Comparison of ENCODE assay signal across 10 mouse cellular contexts in the genomic region with DNA sequence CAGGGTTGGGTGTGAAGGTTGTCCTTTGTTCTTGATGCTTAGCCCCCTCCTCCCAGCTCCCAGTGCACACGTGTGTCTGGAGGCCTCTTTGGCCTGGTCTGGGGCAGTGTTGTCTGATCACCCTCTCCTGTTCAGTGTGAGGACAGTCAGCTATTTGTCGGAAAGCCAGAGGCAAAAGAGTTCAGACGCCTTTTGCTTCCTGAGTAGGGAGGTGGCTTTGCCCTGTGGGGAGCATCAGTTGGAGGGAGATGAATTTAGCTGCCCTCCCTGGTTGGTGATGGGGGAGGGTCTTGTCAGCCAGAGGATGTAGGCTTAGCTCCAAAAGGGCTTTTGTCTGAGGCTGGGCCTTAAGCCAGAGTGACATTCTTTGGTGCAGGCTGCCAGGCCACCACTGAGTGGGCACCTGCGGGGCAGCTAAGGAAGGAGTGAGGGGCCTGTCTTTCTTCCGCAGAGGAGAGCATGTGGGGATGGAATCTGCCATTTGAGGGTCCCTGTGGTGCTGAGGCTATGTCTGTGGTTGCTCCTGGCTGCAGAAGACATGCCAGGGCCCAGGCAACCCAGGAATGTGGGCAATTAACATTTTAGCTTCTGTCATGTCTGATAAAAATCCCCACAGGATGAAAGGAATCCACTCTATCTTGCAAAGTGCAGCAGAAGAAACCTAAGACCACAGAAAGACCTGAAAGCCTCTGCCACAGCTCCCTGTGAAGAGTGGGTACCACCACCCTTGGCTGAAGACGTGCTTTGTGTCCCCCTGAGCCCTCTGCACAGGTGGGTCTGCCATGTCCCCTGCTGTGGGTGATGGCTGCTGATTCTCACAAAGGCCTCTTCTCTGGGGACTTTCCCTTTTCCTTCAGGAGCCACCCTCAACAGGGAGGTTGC.
DNase-seq lines count a peak whose midpoint lies in the region; ATAC-seq and TF ChIP-seq lines count a peak whose summit lies in the region.
"Had no signal": no experiment of that assay in that cellular context is flagged by ENCODE, and none has a peak within 500 bp of the region (broad histone marks: within the 10 kb centered on the region; RNA-seq: fewer than 3 reads in every experiment).

No protein-coding gene starts in this region.

- no peak overlapping the region for H3K4me3 ChIP-seq in cerebellum, adult 2 months (replicated peaks; ENCODE audit: insufficient read depth, low read depth, low read length)
- H3K4me3 ChIP-seq in heart, postnatal 0 days (ENCODE audit: low read depth, low read length) = no peak overlapping the region
- H3K4me3 ChIP-seq: liver, embryonic 15.5 days had no signal

- TF ChIP-seq EP300 in heart, postnatal 0 days (IDR thresholded peaks at IDR 0.05; ENCODE audit: low read depth) = no peak

- H3K27ac ChIP-seq in cerebellum, adult 2 months (ENCODE audit: insufficient read depth, low read length) = no peak overlapping the region
- H3K27ac ChIP-seq in heart, postnatal 0 days (ENCODE audit: low read depth) = peak overlapping the region; percentile 5; the same call in 1 of the 2 replicates
- H3K27ac ChIP-seq: liver, embryonic 15.5 days had no signal

- no peak overlapping the region for H3K4me2 ChIP-seq in heart, postnatal 0 days (ENCODE audit: low read depth, low read length)
- H3K4me2 ChIP-seq: liver, embryonic 15.5 days had no signal

- H3K9me3 ChIP-seq in heart, postnatal 0 days (replicated peaks; ENCODE audit: control insufficient read depth, low read length) = no peaks in the 10 kb centered on the region
- H3K9me3 ChIP-seq: liver, embryonic 15.5 days had no signal

- DNase-seq in kidney, postnatal 10 days = peak; percentile 41
- no peak for DNase-seq in kidney, adult 18-20 months
- DNase-seq in cerebellum, adult 2 months = peak; percentile 74 to 77
- DNase-seq in heart, postnatal 0 days (ENCODE audit: low spot score) = peak; percentile 60
- peak; percentile 19 for DNase-seq in neural tube, embryonic 10.5 days (ENCODE audit: extremely low spot score, low spot score)
- DNase-seq in thymus, postnatal 25 days = no peak
- no peak for DNase-seq in gastrocnemius, postnatal 36 days
- no peak for DNase-seq in spleen, adult 18-20 months
- DNase-seq: gastrocnemius, postnatal 14 days had no signal

- no peaks in the 10 kb centered on the region for H3K27me3 ChIP-seq in cerebellum, adult 2 months (ENCODE audit: control insufficient read depth, insufficient read depth, low read length)
- no peaks in the 10 kb centered on the region for H3K27me3 ChIP-seq in heart, postnatal 0 days (ENCODE audit: control insufficient read depth, insufficient read depth, low read length)
- H3K27me3 ChIP-seq: liver, embryonic 15.5 days had no signal

- peaks cover 20% of the 10 kb centered on the region for H3K4me1 ChIP-seq in cerebellum, adult 2 months (ENCODE audit: control insufficient read depth, insufficient read depth, low read length)
- H3K4me1 ChIP-seq in heart, postnatal 0 days (ENCODE audit: control insufficient read depth, insufficient read depth) = peaks cover 21% of the 10 kb centered on the region
- H3K4me1 ChIP-seq: liver, embryonic 15.5 days had no signal

- no peak for TF ChIP-seq POLR2A in cerebellum, adult 2 months (IDR thresholded peaks at IDR 0.05; ENCODE audit: borderline replicate concordance, insufficient read depth, low read length)

- intact Hi-C loops in gastrocnemius, postnatal 36 days (cut with DNase I) = no loop called here

- no peak overlapping the region for H3K9ac ChIP-seq in heart, postnatal 0 days (replicated peaks; ENCODE audit: low read depth, low read length)
- H3K9ac ChIP-seq: liver, embryonic 15.5 days had no signal

- WGBS in cerebellum, adult 2 months = 10% methylated on average over 6 of the region's 6 CpGs
- whole genome bisulfite sequencing in heart, postnatal 0 days = 30% methylated on average over 6 of the region's 6 CpGs

- TF ChIP-seq CTCF in cerebellum, adult 2 months (IDR thresholded peaks at IDR 0.05; ENCODE audit: borderline replicate concordance, insufficient read depth, low read depth, low read length) = no peak
- TF ChIP-seq CTCF in heart, postnatal 0 days (IDR thresholded peaks at IDR 0.05; ENCODE audit: low read depth) = peak; percentile 24; the same call in 1 of the 2 replicates

- no peaks in the 10 kb centered on the region for H3K36me3 ChIP-seq in heart, postnatal 0 days (replicated peaks; ENCODE audit: control insufficient read depth, insufficient read depth, low read length)
- H3K36me3 ChIP-seq: liver, embryonic 15.5 days had no signal

- peak; percentile 75 for ATAC-seq in heart, postnatal 0 days (ENCODE audit: insufficient read depth, low read depth)

Comparison
In these comparisons a context has a peak if more than half of its experiments do, and no peak if none do; other contexts are left out.
1. DNase-seq: peak in kidney, postnatal 10 days (single experiment), cerebellum, adult 2 months (2 of 2), heart, postnatal 0 days (single experiment) and neural tube, embryonic 10.5 days (single experiment); none in kidney, adult 18-20 months (single experiment), thymus, postnatal 25 days (single experiment), gastrocnemius, postnatal 36 days (0 of 2) and spleen, adult 18-20 months (0 of 2).